Mouse (Mus musculus): Measurements from ENCODE around the gene Flt3l.
"Not testable (repeated sequence)": the region's sequence is repeated elsewhere in the genome, so short reads cannot be mapped to it uniquely, and the experiment has no call there.

Gene Flt3l

DNA sequence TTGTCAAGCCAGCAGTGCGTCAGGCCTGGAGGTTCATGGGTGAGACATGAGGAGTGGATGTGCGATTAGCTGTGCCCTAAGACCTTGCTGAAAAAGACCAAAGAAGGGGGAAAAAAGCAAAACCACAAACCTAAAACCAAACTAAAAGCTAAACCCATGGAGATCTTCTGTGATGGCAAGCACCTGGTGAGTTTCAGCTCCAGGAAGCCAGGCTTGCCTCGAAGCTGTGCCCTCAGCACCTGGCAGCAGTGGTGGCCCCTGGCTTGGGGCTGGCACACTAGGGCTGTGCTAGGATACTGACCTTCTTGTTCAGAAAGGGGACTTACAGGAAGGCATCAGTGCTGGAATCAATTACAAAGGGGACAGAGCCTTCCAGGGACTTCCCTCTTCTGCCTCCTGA, 5.1 kb upstream of the Flt3l start:
- DNase-seq, result no peak

DNA sequence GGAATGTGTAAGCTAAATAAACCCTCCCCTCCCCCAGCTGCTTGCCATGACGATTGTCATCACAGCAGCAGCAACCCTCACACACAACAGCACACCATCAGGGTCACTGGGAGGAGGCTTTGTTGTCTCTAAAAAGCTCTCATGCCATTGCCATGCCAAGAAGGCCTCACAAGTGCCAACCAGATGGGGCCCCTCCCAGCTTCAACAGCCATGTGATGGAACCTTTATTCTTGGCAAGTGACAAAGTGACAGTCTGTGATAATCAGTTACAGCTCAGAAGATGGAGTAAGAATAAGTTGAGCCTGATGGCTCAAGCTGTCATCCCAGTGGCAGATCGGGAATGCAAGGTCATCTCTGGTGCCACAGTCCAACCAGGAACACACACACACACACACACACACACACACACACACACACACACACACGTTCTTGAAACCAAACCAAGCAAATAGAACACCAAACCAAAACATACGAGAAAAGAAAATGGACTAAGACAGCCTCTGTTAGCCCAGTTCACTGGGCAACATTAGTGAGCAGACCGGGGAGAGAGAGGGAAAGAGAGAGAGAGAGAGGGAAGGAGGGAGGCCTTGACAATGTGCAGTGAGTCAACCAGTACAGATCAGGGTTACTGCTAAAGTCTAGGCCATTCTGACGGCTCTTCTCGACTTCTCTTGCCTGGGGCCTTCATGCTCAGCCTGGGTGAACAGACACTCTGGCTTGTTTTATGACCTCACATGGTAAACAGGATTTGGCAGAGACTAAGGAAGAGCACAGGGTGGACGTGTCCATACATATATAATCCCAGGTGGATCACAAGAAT, 3.9 kb upstream of the Flt3l start:
- DNase-seq, result no peak

DNA sequence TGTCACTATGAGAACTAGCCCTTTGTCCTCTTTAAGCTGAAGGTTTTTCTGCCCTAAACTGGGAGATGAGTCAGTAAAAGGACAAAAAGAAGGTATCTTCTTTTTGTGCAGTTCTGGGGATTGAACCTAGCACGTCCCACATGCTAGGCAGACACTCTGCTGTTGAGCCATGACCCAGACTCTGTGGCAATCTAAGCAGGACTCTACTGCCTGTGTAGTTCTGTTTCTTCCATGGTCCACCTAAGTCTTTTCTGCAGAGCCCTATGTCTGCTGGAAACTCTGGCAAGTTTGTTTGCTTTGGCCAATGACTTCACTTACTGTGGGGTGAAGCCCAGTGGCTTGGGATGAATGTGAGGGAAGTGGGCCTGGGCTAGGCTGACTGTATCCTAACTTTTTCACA, 2.2 kb upstream of the Flt3l start:
- no peak for DNase-seq

DNA sequence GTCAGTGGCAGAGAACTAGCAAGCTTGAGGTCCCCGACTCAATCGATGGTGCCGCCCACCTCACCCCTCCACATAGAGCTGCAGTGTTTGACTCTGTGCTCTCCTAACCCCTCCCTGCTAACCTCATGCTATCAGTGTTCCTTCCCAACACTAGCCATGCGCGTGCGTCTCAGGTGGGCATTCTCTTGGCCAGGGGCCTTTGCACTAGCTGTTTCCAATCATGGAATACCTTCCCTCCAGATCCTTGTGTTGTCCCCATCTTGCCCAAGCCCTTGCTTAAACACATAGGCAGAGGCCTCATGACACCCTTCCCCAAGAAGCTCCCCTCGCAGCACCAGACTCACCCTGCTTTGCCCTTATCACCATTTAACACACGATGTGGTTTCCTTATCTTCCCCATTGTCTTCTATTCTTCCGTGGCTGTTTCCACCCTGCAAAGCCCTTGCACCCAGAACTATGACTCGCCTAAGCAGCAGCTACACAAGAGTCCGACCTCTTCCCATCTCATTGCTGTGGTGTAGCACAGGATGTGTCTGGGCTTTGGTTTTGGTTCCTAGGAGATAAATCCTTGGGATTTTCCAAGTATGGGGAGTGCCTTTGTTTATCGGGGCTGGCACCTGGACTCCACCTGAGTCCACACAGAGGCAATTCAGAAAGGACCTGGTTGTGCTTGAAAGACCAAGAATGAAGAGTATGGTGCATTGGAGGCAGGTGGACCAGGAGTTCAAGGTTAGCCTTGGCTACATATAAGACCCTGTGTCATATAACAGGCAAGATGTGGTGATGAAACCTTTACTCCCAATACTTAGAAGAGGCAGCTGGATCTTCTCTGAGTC, 1.2 kb upstream of the Flt3l start:
- no peak for DNase-seq

DNA sequence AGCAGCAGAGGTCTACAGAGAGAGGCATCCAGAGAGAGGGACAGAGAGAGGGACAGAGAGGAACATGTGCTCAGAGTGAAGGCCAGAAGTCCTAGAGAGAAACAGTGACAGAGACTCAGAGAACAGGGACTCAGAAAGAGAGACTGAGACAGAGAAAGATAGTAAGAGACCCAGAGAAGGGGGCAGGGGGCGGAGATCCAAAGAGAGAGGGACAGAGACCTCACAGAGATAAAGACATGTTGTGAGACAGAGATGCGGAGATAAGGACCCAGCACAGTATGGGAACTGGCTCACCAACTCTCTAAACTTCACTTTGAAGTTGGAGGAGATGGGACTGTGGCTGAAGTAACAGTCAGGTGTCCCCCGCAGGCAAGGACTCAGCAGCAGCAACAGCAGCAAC, 862 bp downstream of the Flt3l start:
- no peak for DNase-seq

DNA sequence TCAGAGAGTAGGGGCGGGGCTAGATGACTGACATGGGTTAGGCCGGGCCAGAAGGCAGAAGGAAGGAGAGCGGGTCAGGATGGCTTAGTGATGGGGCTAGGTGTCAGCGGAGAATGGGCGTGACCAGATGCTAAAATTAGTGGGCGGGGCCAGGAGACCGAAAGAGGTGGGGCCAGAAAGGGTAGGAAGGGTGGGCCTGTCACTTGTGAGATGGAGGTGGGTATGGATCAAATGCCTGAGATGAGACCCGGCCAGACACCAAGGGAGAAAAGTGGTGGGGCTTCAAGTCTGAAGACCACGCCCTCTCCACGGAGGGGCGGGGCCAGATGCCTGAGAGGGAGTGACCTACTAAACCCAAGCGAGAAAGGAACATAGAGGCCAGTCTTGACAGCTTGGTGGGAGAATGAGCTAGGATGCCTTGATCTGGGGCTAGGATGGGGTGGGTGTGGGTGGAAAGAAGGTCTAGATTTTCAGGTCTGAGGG, 1.6 kb downstream of the Flt3l start:
- DNase-seq, result no peak

DNA sequence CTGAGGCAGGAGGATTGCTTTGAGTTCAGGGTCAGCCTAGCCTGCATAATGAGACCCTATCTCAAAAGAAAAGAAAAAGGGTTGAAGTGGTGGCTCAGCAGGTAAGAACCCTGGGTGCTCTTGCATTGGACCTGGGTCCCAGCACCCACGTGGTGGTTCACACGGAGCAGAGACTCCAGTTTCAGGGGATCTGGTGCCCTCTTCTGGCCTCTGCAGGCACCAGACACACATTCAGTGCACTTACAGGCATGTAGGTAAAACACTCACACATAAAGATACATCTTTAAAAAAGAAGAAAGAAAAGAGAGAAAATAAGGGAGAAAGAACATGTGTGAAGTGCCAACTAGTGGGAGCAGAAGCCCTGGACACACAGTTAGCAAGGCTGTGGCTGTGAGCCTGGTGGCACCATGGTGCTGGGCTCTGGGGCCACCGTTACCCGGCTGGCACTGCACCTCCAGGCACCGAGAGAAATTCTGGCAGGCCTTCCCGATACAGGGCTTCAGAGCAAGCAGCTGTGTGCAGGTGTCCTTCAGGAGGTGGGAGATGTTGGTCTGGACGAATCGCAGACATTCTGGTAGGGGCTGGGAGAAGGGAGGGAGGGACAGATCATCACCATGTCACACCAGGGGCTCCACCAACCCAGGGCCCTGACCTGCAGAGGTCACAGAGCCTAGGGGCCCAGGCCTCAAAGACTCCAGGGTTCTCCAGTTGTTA, 2.6 kb downstream of the Flt3l start:
- no peak for DNase-seq

DNA sequence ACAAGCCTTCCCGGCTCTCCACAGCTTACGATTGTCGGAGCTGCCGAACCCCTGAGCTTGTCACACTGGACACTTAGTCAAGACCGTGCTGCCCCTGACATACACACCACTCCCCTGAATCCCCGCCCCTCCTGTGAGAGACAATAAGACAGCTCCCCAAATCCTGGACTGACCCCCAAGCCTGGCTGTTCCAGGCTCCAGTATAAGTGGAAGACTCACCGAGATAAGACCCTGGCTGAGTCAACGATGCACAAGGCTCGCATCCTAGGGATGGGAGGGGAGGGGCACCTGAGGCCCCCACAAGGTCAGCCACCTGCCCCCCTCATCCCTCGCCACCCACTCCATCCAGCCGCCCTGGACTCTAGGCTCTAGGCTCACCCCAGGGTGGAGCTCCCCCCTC, 4.4 kb downstream of the Flt3l start:
- DNase-seq, result no peak

DNA sequence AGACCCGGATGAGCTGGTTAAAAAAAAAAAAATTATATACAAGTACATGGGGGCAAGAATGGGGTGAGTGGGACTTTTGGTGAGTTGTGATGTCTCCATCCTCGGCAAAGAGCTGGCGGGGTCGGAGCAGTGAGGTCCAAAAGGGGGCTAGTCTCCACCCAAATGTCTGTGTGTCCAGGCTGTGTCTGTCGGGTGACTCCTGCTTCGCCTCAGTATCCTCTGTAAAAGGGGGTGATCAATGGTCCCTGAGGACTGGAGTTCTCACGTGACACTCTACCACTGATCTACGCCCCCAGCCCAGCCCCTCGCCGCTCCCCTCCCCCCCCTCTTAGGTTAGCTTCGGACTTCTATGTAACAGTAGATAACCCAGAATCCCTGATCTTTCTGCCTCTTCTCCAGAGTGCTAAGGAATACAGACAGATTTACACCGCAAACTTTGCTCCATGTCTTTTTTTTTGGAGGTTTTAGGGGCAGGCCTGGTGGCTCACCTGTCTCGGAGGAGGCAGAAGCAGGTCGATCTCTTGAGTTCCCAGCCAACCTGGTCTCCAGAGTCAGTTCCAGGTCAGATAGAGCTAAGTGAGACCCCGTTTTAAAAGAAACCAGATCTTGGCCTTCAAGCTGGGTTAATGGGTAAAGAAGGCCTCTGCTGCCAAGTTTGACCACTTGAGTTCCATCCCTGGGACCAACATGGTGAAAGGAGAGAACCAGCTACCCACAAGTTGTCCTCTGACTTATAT, 6.3 kb downstream of the Flt3l start:
- no peak for DNase-seq

DNA sequence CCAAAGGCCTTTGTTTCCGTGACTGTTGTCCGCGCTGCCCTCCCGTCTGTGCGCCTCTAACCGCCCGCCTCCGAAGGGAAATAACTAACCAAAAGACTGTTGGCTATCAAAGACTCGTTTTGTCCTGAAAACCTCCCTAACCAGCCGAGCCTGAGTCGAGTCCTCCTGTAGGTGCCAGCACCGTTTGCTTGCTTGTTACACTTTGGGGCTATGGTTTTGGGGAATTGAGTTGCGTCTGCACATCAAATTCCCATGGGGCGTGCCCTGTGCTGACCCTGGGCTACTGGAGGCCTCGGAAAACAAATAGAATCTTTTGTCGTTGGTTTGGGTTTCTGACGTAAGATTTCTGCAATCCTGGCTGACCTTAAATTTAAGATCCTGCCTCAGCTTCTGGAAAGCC, 6.9 kb downstream of the Flt3l start:
- no peak for DNase-seq

DNA sequence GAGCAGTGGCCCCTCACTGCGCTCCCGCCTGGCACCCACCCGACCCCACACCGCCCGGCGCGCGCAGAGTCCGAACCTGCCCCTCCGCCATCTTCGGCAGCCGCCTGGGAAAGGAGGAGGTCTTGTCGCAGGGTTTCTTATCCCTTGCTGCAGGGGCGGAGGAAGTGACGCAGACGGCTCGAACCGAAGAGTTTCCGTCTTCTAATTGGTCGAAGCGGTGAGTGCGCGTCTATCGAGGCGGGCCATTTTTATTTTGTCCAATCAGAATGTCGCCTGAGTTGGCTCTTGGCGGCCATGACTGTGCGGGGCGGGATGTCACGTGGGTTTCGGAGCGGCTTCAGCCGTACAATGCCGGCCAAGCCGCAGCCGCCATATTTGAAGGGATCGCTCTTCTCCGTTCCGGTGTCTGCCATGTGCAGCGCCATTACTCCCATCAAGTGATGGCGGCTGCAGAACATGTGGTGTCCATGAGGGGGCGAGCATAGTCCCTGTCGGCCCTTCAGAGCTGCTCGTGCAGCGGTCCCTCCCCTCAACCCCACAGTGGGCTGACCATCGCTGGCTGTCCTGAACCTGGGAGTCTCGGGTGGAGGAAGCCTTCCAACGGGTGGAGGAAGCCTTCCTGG, 7.5 kb downstream of the Flt3l start, which contains the start of gene Rpl13a:
TSS of gene Rpl13a (minus strand) at position 138 of the 623 bp plus-strand sequence.
- DNase-seq, result peak; percentile 93

DNA sequence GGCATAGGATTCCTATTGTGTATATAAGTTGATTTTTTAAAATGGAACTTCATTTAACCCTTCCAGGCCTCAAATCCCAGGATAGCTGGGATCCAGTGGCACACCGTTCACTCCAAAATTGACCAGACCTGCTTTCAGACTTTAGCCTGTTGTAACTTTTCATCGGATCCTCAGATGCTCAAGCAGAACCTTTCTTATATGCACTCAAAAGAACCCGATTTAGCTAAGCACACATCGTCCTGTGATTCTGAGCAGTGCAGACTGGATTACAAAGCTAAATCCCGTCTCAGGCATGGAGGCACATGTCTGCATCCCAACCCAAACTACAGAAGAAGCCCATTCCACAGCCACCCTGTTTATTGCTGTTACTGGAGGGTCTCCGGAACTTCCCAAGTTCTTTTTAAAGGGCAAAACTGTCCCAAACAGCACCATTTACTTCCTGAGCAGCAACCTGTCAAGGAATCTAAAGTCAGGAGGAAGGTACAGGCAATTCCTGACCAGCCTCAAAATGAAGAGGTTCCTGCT, 8.5 kb downstream of the Flt3l start:
- no peak for DNase-seq

DNA sequence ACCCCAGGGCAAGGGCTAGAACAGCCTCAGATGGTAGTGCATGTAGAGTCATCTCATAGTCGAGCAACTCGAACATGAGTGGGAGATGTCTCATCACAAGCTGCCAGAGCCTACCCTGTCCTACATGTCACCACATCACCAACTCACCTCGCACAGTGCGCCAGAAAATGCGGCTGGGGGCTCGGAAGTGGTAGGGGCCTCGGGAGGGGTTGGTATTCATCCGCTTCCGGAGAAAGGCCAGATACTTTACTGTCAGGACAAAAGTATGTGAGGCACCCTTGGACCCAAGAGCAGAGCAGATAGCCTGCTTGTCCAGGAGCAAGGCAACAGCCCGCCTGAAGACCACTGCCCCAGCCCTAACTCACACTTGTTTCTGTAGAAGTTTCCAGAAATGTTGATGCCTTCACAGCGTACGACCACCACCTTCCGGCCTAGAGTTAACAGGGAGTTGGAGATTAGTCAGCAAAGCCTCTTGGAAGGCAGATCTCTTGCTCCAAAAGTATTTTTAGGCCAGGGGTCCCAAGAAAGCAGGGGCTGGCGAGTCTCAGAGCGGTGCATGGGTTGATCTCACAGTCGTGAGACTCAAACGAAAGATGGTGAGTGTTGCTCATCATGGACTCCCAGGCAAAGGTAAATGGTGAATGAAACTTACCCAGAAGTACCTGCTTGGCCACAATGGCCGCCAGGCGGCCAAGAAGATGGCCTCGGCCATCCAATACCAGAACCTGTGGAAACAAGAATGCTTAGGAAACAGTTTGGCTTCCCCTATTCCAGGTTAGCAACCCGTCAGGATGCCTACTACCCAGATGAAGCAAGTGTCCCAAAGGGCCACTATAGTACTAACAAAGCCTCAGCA, 9.2 kb downstream of the Flt3l start:
- DNase-seq, result no peak

DNA sequence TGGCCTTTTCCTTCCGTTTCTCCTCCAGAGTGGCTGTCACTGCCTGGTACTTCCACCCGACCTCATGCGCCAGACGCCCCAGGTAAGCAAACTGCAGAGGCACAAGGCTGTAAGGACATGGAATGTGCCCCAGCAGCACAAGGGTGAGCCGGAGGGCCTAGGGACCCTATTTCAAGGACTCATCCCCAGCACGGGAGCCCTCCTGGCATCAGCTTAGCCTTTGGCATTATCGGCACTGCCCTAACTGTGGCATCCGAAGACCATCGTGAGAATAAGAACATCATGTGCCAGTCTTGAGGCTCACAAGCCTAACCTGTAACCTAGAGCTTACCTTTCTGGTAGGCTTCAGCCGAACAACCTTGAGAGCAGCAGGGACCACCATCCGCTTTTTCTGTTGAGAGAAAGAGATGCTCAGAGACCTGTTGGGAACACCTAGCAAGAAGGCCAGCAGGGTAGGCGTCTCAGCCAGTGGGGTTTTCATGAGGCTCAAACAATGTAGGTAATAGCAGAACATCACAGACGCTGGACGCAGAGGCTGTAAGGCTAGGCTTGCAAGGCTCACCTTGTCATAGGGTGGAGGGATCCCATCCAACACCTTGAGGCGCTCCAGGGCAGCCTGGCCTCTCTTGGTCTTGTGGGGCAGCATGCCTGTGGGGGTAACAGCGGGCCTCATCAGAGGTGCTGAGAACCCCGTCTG, 9.9 kb downstream of the Flt3l start:
- no peak for DNase-seq

DNA sequence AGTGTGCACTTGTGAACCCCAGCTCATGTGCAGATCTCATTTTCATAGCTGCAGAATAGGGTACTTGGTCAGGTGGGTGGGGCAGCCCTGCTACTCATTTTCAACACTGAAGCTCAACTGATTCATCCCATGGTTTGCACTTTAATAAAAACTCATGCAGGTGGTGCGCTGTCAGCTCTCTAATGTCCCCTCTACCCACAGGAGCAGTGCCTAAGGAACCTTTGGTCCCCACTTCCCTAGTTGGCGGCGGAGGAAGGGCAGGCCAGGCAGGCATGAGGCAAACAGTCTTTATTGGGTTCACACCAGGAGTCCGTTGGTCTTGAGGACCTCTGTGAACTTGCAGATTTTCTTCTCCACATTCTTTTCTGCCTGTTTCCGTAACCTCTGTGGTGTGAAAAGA, 10.6 kb downstream of the Flt3l start:
- DNase-seq, result not testable (repeated sequence)

DNA sequence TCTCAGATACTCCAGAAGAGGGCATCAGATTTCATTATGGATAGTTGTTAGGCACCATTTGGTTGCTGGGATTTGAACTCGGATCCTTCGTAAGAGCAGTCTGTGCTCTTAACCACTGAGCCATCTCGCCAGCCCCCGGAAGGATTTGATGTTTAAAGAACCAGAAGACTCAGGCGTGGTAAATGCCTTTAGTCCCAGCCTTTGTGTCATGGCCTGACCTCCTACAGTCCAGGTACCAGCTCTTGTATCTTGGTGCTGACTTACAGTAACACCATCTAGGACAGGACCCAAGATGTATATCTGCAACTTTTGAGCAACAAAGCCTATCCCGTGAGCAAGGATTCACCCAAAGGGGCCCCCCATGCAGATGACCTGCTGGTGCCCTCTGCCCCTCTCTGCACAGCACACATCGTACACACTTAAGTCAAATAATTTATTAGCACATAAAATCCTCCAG, 11.1 kb downstream of the Flt3l start:
- no peak for DNase-seq

DNA sequence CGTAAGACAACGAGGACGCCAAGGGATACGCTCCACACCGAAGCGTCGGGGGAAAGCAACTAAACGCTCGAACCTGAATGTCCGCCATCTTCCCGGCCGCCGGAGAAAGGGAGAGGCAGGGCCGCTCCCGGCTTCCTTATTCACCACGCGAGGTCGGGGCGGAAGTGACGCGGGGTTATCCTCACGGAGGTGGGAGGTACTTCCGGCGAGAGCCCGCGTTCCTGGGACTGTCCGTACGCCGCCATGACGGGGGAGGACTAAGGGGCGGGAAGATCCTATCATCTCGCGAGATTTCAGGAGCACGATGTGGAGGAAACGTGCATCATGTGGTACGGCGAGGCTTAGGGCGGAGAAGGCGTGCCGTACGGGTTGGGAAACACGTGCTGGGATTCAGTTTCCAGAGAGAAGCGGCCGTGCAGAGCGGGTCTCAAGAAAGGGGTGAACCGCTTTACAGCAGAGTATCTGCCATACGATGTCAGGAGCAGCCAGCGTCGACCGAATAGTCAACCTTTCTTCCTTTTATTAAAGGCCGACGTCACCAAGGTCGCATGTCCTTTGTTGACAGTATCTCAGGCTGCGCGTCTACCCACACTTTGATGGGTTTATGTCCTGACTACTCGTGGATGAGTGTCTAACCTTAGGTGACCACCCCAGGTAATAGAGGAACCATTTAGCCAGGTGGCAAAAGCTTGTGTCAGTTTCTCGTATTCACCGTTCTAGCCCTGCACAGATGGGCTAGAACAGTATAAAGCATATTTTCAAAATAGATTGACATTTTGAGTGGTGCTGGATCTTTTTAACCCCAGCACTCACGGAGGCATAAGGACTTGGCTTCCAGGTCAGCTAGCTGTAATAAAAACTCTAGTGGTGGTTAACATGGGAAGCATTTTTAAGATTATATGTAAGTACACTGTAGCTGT, 11.7 kb downstream of the Flt3l start, which contains the start of gene Rps11:
TSS of gene Rps11 (minus strand) at position 216 of the 920 bp plus-strand sequence.
- DNase-seq, result peak; percentile 96

DNA sequence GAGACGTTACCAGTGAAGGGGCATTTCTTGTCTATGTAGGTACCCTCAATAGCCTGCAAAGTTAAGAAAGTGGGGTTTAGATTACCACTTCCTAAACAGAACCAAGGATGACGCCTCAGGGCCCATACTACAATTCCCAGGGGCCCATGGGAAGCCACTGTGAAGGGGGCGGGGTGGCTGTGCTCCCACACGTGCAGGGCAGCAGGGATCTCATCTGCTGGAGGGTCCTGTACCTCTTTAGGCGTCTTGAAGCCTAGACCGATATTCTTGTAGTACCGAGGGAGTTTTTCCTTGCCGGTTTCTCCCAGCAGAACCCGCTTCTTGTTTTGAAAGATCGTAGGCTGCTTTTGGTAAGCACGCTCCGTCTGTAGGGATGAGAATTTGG, 13.1 kb downstream of the Flt3l start:
- no peak for DNase-seq

Measured in right cerebral cortex, postnatal 4 days (tissue).